Mouse (Mus musculus): ENCODE results near the gene Top2b.

The Top2b gene

DNA sequence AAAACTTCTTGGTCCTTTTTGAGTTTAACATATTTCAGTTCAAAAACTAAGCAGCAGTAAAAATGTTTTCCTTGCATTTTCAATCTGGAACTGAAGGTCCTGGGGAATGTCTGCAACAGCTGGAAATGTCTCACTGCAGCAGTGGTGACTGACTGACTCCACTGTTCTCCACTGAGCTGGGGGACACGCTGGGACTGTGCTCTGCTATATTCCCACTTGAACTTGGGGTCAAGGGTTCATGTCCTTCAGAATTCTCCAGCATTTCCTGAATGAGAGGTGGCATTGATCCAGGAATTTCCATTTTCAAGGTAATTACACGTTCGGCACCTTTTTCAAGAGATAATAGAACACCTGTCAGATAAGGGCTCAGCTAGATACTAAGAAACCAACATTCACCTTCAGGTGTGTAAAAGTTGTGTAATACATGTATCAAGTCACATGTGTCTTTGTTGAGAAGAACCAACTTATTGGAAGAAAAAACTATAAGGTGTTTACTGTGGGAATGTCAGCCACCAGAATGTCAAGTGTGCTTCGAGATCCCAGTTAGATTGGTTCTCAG lies 67.0 kb downstream of the Top2b start:
- no peak for DNase-seq

DNA sequence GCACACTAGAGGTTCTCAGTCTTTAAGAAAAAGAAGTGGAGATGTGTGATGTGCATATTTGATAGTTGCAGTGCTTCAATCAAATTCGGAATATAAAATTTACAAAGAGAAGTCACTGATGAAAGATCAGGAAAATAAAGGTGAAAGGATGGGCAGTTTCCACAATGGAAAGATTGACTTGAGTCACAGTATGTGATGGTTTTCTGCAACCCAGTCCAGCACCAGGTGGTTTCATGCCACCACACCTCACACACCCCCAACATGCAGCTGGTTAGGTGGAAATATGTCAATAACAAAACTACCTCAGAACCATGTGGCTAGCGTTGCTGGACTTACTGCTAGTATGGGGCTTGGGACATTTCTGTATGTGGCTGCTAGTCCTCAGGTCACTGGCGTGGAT lies 67.6 kb downstream of the Top2b start:
- no peak for DNase-seq

DNA sequence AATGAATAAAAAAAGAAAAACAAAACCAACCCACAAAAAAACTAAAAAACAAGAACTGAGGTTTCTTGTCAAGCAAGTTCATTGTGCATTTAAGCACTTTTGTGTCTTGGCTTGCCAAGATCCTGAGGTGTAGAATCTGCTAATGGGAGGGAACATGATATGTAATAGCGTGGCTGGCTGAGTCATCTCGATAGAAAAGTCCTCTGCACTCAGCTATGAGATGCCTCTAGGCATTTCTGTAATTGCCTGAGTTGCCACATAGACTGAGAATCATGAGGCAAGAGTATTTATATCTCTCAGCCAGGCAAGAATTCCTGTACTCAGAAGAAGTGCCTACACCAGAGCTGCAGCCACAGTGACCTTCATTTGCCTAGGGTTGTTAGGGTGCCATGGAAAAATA lies 68.2 kb downstream of the Top2b start:
- DNase-seq: no peak

DNA sequence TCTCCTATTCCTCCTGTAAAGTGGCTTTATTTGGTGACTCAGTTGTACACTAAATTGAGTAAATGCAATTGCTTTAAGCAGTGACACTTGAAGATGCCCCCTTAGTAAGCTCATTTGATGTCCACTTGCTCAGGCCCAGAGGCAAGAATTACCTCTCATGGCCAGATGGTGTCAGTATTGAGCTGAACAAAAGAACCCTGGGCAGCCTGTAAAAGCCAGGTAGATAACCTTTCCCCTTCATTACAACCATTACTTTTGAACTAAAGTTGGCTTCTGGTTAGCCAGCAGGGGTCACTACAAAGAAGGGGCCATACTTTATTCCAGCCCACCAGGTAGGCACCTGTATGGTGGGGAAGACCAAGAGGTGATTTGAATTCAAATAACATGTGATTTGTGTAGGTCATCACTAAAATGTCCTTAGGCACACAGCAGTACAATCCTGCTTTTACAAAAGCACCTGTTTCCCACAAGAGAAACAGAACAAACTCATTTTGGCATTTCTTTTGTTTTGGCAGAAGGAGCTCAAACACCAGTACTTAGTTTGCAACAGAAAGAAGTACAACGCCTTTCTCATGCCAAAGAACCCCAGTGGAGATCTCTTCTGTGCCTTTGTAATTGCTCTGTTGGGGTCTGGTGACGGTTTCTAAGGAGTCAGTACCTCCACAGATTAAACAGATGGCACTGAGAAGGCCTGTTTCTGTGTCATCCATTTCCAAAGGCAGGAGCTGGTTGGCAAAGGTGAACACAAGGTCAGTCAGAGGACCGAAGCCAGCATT lies 69.6 kb downstream of the Top2b start:
- peak; percentile 60 for DNase-seq

DNA sequence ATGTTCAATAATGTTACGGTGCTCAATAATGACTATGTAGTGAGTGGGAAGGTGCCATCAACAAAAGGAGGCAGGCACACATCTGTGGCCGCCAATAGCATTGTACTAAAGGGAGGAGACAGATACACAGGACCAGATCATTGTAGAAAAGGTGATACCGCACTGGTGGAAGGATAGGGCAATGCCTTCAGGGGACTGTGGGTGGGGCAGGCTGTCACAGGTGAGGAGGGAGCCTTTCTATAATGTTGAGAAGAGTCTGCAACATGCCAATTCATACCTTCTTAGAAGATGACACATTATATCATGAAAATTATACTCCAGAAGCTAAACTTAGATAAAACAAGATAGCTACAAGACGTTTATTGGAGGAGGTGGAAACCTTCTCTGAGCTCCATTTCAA lies 72.4 kb downstream of the Top2b start:
- DNase-seq: no peak

DNA sequence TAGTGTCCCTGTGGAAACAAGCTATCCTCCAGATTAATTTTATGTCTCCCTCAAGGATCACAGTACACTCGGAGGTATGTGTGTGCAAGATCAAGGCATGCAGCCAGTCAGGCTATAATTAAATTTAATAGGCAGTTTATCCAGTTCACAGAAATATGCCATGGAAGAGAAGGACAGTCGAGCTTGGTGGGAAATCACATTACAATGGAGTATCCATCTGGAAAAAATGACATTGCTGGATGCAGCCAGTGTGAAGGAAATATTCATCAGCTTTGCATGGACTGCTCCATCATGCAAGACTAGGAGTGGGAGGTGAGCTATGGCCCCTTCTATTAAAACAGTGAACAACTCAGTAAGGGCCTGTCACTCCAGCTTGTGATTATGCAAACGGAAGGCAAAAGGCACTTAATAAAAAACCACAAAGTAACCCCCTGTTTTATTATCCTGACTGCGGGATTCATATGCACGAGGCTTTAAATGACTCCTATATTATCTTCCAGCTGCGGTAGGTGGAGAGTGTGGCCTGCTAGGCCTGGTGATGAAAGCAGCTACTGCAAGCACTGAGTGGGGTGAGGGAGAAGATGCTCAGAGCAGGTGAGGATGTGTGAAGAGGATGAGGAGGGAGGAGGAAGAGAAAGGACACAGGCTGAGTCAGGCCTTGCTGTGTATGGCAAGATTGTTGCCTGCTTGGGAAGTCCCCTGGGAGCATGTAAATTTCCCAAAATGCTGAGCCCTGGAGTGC lies 74.6 kb downstream of the Top2b start:
- DNase-seq: no peak

DNA sequence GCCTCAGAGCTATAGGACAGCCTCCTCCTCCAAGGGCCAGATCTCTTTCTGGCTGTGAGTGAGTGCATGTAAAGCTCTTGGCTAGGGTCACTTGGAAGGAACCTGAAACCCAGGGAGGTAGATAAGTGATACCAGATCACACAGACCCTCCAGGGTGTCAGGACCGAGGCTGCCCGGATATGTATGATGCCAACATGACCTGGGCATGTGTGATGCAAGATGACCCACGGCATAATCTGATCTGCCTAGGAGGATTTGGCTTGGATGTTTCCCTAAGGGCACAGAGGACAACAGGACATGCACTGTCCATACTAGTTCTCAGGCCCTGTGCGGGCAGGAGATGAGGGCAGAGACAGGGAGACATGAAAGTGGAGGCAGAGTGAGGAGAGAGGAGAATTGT lies 79.9 kb downstream of the Top2b start:
- no peak for DNase-seq

DNA sequence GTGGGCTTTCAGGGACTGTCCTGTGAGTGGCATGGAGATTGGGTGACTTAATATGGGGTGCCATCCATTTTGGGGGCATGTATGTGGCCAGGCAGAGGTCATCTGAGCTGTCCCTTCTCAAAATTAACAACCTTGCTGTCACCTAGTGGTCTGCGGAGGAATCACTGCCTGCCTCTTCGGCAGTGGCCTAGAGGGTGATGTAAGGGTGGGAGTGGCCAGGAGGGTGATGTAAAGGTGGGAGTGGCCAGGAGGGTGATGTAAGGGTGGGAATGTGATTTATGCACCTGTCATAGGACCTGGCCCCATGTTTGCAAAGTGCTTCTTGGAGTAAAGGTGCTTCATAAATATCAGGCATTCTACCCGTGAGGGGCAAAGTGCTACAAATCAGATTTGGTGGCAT lies 82.6 kb downstream of the Top2b start:
- DNase-seq: no peak

DNA sequence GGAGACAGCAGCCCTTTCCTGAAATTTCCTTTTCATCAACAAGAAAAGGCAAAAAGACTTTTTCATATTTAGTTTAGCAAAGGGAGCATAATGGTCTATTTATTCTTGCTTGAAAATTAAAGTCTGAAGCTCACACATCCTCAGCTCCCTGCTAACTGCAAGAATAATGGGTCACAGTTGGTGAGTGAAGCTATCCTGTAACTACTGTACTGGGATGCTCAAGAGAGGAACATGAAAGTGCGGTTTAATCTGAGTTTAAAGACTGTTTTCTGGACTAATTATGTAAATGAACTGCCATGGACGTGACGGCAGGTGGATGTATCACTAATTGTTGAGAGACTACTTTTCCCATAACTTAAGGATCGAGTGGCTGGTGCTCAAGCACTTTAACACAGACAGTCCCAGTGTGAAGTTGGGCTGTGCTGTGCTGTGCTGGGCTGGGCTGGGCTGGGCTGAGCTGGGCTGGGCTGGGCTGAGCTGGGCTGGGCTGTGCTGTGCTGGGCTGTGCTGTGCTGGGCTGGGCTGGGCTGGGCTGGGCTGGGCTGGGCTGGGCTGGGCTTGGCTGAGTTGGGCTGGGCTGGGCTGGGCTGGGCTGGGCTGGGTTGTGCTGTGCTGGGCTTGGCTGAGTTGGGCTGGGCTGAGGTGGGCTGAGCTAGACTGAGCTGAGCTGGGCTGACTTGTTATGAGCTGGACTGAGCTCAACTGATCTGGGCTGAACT lies 83.4 kb downstream of the Top2b start:
- DNase-seq: no peak

DNA sequence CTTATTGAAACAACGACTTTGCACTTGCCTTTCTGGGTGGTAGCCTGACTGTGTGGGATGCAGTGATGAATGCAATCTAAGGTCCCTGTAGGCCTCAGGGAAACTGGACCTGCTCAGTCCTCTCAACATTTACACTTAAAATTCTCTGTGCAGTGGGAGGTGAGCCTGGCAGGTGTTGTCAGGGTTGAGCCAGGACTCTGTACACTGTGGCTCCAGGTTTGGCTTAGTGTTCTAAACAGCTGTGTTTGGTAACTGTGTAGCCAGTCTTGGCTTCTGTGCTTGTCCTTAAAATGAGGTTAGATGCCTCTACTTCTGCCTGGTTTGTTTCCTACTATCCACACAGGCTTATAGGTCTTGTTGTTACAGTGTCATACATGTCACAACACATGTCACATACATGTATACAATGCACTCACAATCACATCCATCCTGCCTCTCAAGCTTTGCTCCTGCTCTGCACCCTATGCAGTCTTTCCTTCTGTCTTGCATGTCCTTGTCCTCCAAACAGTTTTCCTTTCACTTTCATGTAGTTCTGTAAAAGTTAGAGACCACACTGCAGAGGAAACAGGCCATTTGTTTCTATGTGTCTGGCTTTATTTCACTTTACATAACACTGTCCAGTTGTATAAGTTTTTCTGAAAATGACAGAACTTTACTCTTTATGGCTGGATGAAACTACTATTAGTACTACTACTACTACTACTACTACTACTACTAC lies 113.8 kb downstream of the Top2b start:
- no peak for DNase-seq

DNA sequence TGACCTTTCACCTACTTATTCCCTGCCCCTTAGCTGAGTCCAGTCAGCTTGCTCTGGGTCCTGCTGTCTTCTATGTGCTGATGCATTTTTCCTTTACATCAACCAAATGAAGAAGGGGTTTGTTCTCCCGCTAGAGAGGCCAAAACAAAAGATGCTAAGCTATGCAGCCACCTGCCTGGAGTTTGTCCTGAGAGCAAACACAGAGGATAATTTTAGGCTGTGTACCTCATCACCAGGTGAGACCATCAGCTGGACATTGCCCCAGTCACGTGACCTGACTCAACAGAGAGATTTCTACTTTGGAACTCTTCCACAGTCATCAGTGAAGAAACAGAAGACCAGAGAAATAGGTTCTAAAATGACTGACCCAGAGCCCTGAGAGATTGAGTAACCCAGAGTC lies 114.5 kb downstream of the Top2b start:
- no peak for DNase-seq

DNA sequence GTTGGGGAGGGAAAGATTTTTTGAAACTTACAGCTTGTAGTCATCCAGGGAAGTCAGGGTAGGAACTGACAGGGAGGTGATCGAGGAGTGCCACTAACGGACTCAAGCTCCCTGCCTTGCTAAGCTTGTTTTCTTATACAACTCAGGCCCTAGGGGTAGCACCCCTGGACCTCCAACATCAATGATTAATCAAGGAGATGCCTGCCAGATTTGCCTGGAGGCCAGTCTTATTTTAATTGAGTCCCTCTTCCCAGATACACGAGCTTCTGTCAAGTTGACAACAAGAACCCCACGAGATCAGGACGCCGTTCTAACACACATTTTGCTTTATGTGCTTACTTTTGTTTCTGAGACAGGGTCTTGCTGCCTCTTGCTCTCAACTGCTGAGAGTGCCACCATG lies 115.6 kb downstream of the Top2b start:
- DNase-seq: no peak

DNA sequence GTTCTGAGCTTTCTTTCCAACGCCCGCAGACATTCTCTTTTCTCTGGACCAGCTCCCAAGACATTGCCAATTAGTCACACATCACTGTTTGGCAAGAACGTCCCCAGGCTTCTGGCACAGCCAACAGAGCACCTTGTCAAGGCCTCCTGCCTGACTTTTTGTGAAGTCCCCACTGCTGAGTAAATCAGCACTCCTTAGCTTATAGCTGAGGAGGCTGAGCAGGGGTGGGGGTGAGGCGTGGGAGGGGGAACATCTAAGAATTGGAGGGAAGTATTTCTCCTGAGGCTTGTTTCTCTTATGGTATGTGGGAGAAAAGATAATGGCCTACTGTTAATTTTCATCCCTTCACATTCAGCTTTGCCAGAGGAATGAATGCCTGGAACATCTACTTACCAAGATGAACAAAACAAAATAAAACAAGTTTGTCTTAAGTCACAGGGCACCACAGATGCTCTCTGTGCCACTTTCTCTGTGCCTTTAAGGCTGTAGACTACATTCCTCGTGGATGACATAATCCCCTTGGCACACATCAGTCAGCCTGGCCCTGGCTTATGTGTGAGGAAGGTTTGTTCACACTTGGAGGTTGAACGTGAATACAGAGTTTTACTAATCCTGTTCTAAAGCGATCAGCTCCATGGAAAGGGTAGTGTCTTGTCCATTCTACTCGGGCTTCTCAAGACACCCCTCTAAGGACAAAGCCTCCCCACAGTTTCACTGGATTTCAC lies 118.8 kb downstream of the Top2b start:
- peak; percentile 16 for DNase-seq

Data from cerebellum, adult 8-10 months (tissue).